Mouse (Mus musculus) G1E (cell line): ENCODE data around the gene Rasgrp2. TPM values are rescaled to one million over a fixed set of nuclear protein-coding genes. Genes with fewer than 3 reads are reported as not detected.

Experiments used
- ATAC-seq: 2 replicates; pipeline ENCODE4 v1.8.0; 2016; ENCODE audit warnings: mild to moderate bottlenecking; ENCODE audit not compliant: insufficient number of reproducible peaks, poor library complexity, low FRiP score, severe bottlenecking; ENCODE audit errors: extremely low read depth
- DNase-seq: peaks from one replicate; pipeline ENCODE4 v3.0.0; 2012; ENCODE audit warnings: low spot score
- H3K27me3 ChIP-seq: 2 replicates; pipeline ENCODE4 v1.6.1; 2012; ENCODE audit warnings: mild to moderate bottlenecking, low read length, inconsistent platforms; ENCODE audit not compliant: insufficient read depth
- H3K36me3 ChIP-seq: replicated peaks from 2 replicates; pipeline ENCODE3; 2012; ENCODE audit warnings: mild to moderate bottlenecking, inconsistent platforms
- H3K4me1 ChIP-seq: 2 replicates; pipeline ENCODE4 v1.6.1; 2012; ENCODE audit warnings: low read depth, low read length, inconsistent platforms, mixed read lengths; ENCODE audit not compliant: insufficient read depth
- H3K4me3 ChIP-seq: 2 replicates; pipeline ENCODE4 v1.5.1; 2012; ENCODE audit warnings: low read depth, mild to moderate bottlenecking, inconsistent platforms, low read length, moderate library complexity, mixed read lengths
- H3K9me3 ChIP-seq: replicated peaks from 2 replicates; pipeline ENCODE4 v1.6.1; 2012; ENCODE audit warnings: inconsistent platforms
- CTCF ChIP-seq: IDR thresholded peaks from 2 replicates; pipeline ENCODE4 v1.5.1; 2012; ENCODE audit warnings: low read depth, low read length, inconsistent platforms, mixed read lengths
- GATA1 ChIP-seq: IDR thresholded peaks from 2 replicates; pipeline ENCODE4 v1.6.1; 2012; ENCODE audit warnings: borderline replicate concordance, low read length, inconsistent platforms, mixed read lengths
- GATA2 ChIP-seq: IDR thresholded peaks from 2 replicates; pipeline ENCODE4 v1.6.1; 2012; ENCODE audit warnings: low read depth, low read length, inconsistent platforms, borderline replicate concordance
- POLR2AphosphoS5 ChIP-seq: IDR thresholded peaks from 2 replicates; pipeline ENCODE4 v1.6.1; 2012; ENCODE audit warnings: low read depth, low read length, inconsistent platforms; ENCODE audit not compliant: insufficient replicate concordance
- TAL1 ChIP-seq: conservative IDR thresholded peaks from 2 replicates; pipeline ENCODE4 v1.6.1; 2012; ENCODE audit warnings: low read depth, low read length, inconsistent platforms, mixed read lengths
- polyA plus RNA-seq: library from polyadenylated mRNA; stranded (reverse); fragments of >175 nt; gene quantifications from 2 replicates; pipeline ENCODE4 v1.2.3, GENCODE M21; 2012
- total RNA-seq, 2 experiments: library from RNA; stranded (forward) in 1 of 2; stranded (reverse) in 1 of 2; fragments of 200-1000 nt in 1 of 2; fragments of >200 nt in 1 of 2; fragmentation: Nextera tagmentation in 1 of 2; gene quantifications; 2 replicates each; pipeline ENCODE4 v1.2.3; 2014 to 2017

The Rasgrp2 gene
- total and polyA plus RNA-seq, 3 experiments: 1.5 to 3.5 TPM; not detected in 1

DNA sequence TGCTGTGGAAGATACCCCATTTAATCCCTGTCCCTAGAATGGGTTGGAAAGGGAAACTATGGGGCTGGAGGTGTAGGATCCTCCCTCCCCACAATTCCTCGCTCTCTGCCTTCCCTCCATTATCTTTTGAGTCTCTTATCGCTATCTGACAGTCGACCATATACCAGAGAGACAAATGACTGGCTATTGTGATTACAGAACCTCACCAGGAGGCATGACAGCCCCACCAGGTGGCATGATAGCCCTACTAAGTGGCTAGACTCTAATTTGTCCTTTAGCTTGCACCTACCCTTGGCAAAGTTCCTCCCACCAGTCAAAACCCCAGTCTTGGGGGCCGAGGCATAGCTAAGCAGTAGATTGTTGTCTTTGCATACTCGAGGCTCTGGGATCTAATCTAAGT is 49.6 kb downstream of the Rasgrp2 start:
- no peaks in the 10 kb centered on the region for H3K36me3 ChIP-seq
- no peak overlapping the region; the same call in 1 of the 2 replicates for H3K4me3 ChIP-seq
- H3K4me1 ChIP-seq: peaks cover 15% of the 10 kb centered on the region
- H3K27me3 ChIP-seq: peaks cover 60% of the 10 kb centered on the region
- ATAC-seq: no peak
- DNase-seq: peak; percentile 15
- no peaks in the 10 kb centered on the region for H3K9me3 ChIP-seq
- TF ChIP-seq TAL1 (peak; percentile 32; the same call in 1 of the 2 replicates), POLR2AphosphoS5 (no peak)

DNA sequence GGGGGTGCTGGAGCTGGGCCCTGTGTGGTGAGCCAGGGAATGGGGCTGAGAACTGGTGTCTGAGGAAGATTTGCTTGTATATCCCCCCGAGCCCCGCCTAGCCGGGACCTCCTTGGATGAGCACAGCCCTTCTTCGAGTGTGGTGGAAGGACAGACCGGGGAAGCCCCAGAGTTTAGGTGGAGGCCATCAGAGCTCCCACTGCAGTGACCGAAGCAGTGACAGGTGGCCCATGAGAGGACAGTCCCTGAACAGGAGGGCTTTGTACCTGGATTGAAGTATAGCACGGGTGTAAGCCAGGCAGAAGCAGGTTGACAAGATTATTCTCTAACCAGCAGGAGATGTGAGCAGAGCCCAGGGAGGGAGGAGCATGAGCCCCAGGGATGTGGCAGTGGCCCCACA is 50.7 kb downstream of the Rasgrp2 start:
- no peak for DNase-seq
- no peaks in the 10 kb centered on the region for H3K36me3 ChIP-seq
- H3K4me3 ChIP-seq: no peak overlapping the region
- peaks cover 56% of the 10 kb centered on the region for H3K27me3 ChIP-seq
- no peaks in the 10 kb centered on the region for H3K9me3 ChIP-seq
- peaks cover 15% of the 10 kb centered on the region for H3K4me1 ChIP-seq
- no peak for TF ChIP-seq POLR2AphosphoS5
- TF ChIP-seq GATA2: no peak
- no peak for TF ChIP-seq GATA1
- no peak for TF ChIP-seq TAL1
- no peak for TF ChIP-seq CTCF
- no peak for ATAC-seq

DNA sequence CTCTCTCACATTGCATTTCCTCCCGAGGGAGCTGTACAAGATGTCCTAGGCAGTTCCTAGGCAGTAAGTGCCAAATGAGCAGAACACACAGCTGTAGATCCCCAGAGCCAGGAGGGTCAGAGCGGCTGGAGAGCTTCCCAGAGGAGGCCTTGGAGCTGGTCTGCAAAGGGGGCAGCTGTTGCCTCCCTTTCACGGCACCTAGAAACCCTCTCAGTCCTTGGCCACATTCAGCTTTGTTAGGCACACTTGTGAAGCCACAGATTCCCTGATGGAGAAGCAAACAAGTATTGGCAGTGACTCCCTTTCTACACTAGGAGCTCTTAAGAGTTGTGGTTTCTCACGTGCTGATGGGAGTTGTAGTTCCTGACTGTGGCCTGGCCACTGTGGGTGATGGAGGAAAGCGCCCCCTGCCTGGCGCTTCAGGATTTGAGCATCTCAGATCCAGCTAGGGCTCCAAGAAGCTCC is 52.9 kb downstream of the Rasgrp2 start:
- no peak for ATAC-seq
- Histone ChIP-seq H3K4me3 (no peak overlapping the region), H3K27me3 (peaks cover 49% of the 10 kb centered on the region), H3K36me3 (no peaks in the 10 kb centered on the region), H3K9me3 (no peaks in the 10 kb centered on the region), H3K4me1 (peaks cover 15% of the 10 kb centered on the region)
- TF ChIP-seq GATA1: no peak
- no peak for TF ChIP-seq POLR2AphosphoS5
- TF ChIP-seq CTCF: no peak
- no peak for TF ChIP-seq GATA2
- no peak for TF ChIP-seq TAL1
- peak; percentile 34 for DNase-seq

DNA sequence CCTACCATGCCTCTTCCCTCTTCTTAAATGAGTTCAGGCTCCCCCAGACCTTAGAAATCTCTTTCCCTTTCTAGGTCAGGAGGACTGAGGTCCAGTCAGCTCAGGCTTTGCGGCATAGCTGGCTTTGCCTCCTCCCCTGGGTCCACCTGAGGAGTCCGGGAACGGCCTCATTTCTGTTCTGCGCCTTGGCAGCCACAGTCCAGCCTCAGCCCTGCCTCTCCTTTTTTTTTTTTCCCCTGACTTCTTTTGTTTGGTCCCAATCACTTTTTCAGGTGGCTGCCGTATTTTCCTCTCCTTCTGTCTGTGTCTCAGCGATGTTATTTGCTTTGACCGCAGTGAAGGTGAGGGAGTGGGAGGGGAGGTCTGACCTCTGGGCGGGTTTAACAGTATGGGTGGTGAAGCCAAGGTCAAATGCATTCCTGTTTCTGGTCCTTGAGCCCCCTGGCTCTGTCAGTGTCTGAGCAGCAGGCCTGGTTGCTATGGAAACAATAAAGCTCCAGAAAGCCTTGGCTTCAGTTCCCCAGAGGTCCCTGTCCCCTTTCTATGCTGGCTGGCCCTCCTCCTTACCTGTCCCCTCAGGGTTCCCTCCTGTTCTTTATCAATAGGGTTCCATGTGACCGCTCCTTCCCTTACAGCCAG is 53.7 kb downstream of the Rasgrp2 start:
- H3K36me3 ChIP-seq: no peaks in the 10 kb centered on the region
- H3K27me3 ChIP-seq: peaks cover 45% of the 10 kb centered on the region
- no peak overlapping the region for H3K4me3 ChIP-seq
- TF ChIP-seq CTCF (no peak), GATA2 (no peak), GATA1 (no peak), TAL1 (no peak), POLR2AphosphoS5 (no peak)
- DNase-seq (no peak), ATAC-seq (no peak)
- H3K9me3 ChIP-seq: no peaks in the 10 kb centered on the region
- H3K4me1 ChIP-seq: peaks cover 15% of the 10 kb centered on the region

DNA sequence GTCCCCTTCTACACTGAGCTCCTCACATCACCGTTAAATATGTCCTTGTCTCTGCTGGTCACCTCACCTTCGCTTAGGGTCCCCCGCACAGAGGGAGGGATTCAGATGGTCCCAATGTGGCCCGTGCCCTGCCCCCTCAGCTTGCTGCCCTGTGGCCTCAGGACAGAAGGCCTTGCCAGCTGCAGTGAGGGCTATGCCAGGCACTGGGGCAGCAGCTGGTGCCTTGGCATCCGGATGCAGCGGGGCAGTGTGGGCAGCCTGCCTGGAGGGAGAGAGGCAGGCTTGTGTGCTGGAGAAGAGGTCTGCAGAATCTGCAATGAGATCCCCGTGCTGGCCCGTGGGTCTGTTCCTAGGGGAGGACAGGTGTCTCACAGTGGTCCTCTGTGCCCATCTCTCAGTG is 54.2 kb downstream of the Rasgrp2 start:
- H3K4me1 ChIP-seq: peaks cover 11% of the 10 kb centered on the region
- peaks cover 45% of the 10 kb centered on the region for H3K27me3 ChIP-seq
- no peaks in the 10 kb centered on the region for H3K36me3 ChIP-seq
- no peak overlapping the region for H3K4me3 ChIP-seq
- DNase-seq (no peak), ATAC-seq (no peak)
- TF ChIP-seq CTCF (no peak), POLR2AphosphoS5 (no peak), GATA1 (no peak), GATA2 (no peak), TAL1 (no peak)
- no peaks in the 10 kb centered on the region for H3K9me3 ChIP-seq

DNA sequence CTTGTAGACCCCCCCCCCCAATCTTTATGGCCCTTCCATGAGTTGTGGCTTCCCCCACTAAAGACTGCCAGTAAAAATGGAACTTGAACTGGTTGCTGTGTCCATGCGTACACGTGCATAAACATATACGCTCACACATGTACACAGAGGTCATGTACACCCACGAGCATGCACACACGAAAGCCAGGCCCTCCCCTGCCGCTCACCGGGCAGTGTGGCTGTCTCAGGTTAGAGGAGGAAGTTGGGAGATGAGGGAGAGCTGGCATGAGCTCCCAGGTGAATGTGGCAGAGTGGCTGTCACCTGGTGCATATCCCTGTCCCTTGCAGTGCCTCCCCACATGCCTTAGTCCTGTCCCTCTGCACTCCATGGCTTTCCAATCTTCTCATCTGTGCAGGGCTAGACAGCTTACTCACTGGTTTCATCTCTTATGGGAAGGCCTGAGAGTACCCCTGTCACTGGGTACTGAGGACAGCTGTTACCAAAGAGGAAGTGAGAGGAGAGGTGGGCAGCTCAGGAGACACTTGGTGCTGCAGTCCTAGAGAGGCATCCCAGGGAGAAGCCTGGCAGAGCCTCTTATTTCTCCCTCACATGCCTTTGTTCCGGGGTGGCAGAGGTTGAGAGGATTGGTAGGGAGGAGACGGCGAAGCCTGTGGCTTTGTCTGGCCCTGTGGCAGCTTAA is 55.0 kb downstream of the Rasgrp2 start:
- TF ChIP-seq POLR2AphosphoS5: no peak
- TF ChIP-seq GATA2: no peak
- no peak for TF ChIP-seq TAL1
- TF ChIP-seq CTCF: no peak
- DNase-seq (no peak), ATAC-seq (no peak)
- no peaks in the 10 kb centered on the region for H3K36me3 ChIP-seq
- H3K27me3 ChIP-seq: peaks cover 42% of the 10 kb centered on the region
- H3K4me1 ChIP-seq: peaks cover 3% of the 10 kb centered on the region
- no peak overlapping the region for H3K4me3 ChIP-seq
- no peaks in the 10 kb centered on the region for H3K9me3 ChIP-seq

DNA sequence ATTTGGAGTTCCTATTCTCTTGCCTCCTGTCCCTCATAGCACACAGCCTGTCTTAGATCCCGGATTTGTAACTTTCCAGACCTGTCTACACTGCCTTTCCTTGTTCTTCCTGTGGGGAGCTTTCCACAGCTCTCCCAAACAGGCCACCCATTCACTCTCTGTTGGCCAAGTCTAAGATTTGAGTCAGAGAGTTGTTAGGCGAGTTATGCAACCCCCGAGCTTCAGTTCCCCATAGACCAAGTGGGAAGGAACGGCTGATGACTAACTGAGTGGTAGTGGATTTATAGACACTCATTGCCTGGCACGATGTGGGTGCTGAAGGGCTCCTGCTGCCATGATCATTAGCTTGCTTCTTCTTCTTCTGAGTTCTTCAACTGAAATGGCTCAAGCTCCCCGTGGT is 60.4 kb downstream of the Rasgrp2 start:
- Histone ChIP-seq H3K4me3 (no peak overlapping the region), H3K36me3 (no peaks in the 10 kb centered on the region), H3K27me3 (peaks cover 12% of the 10 kb centered on the region; the same call in 1 of the 2 replicates), H3K4me1 (no peaks in the 10 kb centered on the region), H3K9me3 (no peaks in the 10 kb centered on the region)
- DNase-seq (no peak), ATAC-seq (no peak)
- no peak for TF ChIP-seq GATA1
- no peak for TF ChIP-seq CTCF
- no peak for TF ChIP-seq GATA2
- no peak for TF ChIP-seq POLR2AphosphoS5
- no peak for TF ChIP-seq TAL1
